In genomic region chr2:101827626-101828025, GRCm38 (mm10) we compare ENCODE assay signal across 10 mouse cellular contexts. TPM values are rescaled to one million over a fixed set of nuclear protein-coding genes. Genes with fewer than 3 reads are reported as not detected.
DNase-seq lines count a peak whose midpoint lies in the region; ATAC-seq lines count a peak whose summit lies in the region.
"Had no signal": no experiment of that assay in that cellular context is flagged by ENCODE, and none has a peak within 500 bp of the region (broad histone marks: within the 10 kb centered on the region; RNA-seq: fewer than 3 reads in every experiment).

No protein-coding gene starts in this region.

- intact Hi-C loops in left cerebral cortex, postnatal 36 days (cut with DNase I) = loop anchor here (5.0 kb wide), 1 partner anchor 120 kb away; no protein-coding TSS in a partner anchor

- H3K27ac ChIP-seq in heart, embryonic 13.5 days (replicated peaks) = peak overlapping the region; percentile 42
- no peak overlapping the region for H3K27ac ChIP-seq in heart, embryonic 12.5 days (ENCODE audit: poor library complexity, severe bottlenecking)
- H3K27ac ChIP-seq in liver, embryonic 16.5 days (ENCODE audit: low read length) = peak overlapping the region; percentile 61; the same call in 1 of the 2 replicates
- H3K27ac ChIP-seq: layer of hippocampus, adult 2 months had no signal

- DNase-seq in adrenal gland, postnatal 14 days = peak; percentile 35
- DNase-seq in kidney, adult 8-10 months = peak; percentile 89 to 92
- no peak for DNase-seq in left cerebral cortex, postnatal 36 days (ENCODE audit: low spot score in 2 of 2)
- no peak for DNase-seq in cerebellum, adult 11 months
- DNase-seq: gastrocnemius, postnatal 10 days had no signal

- H3K9me3 ChIP-seq in heart, embryonic 13.5 days = no peaks in the 10 kb centered on the region
- H3K9me3 ChIP-seq in heart, embryonic 12.5 days (replicated peaks) = no peaks in the 10 kb centered on the region
- no peaks in the 10 kb centered on the region for H3K9me3 ChIP-seq in liver, embryonic 16.5 days (replicated peaks; ENCODE audit: control insufficient read depth, low read length)

- H3K4me1 ChIP-seq in heart, embryonic 13.5 days = peaks cover 29% of the 10 kb centered on the region
- H3K4me1 ChIP-seq in heart, embryonic 12.5 days (replicated peaks) = peaks cover 21% of the 10 kb centered on the region
- no peaks in the 10 kb centered on the region; the same call in 1 of the 2 replicates for H3K4me1 ChIP-seq in liver, embryonic 16.5 days (ENCODE audit: control insufficient read depth, low read depth, low read length)

- WGBS in heart, embryonic 13.5 days = 13% methylated on average over 5 of the region's 5 CpGs
- 10% methylated on average over 5 of the region's 5 CpGs for WGBS in heart, embryonic 12.5 days
- 14% methylated on average over 5 of the region's 5 CpGs for whole genome bisulfite sequencing in liver, embryonic 16.5 days (ENCODE audit: insufficient replicate concordance)

- no peak overlapping the region for H3K4me3 ChIP-seq in heart, embryonic 13.5 days
- H3K4me3 ChIP-seq in heart, embryonic 12.5 days = no peak overlapping the region
- no peak overlapping the region for H3K4me3 ChIP-seq in liver, embryonic 16.5 days (ENCODE audit: low read depth, low read length)
- H3K4me3 ChIP-seq: layer of hippocampus, adult 2 months had no signal

- H3K27me3 ChIP-seq in heart, embryonic 13.5 days (replicated peaks) = no peaks in the 10 kb centered on the region
- H3K27me3 ChIP-seq in heart, embryonic 12.5 days (replicated peaks) = no peaks in the 10 kb centered on the region
- H3K27me3 ChIP-seq in liver, embryonic 16.5 days (ENCODE audit: control insufficient read depth, insufficient read depth, low read depth, low read length) = no peaks in the 10 kb centered on the region

- no peaks in the 10 kb centered on the region for H3K36me3 ChIP-seq in heart, embryonic 13.5 days
- H3K36me3 ChIP-seq in heart, embryonic 12.5 days = no peaks in the 10 kb centered on the region
- H3K36me3 ChIP-seq in liver, embryonic 16.5 days (ENCODE audit: control insufficient read depth, insufficient read depth) = no peaks in the 10 kb centered on the region

- H3K9ac ChIP-seq in heart, embryonic 13.5 days = no peak overlapping the region
- no peak overlapping the region for H3K9ac ChIP-seq in heart, embryonic 12.5 days
- H3K9ac ChIP-seq in liver, embryonic 16.5 days (ENCODE audit: low read depth, low read length) = no peak overlapping the region

- H3K4me2 ChIP-seq in heart, embryonic 13.5 days = no peak overlapping the region
- no peak overlapping the region for H3K4me2 ChIP-seq in heart, embryonic 12.5 days
- H3K4me2 ChIP-seq in liver, embryonic 16.5 days (ENCODE audit: low read depth, low read length) = peak overlapping the region; percentile 4; the same call in 1 of the 2 replicates

- ATAC-seq in heart, embryonic 13.5 days (ENCODE audit: extremely low read depth, insufficient number of reproducible peaks, low FRiP score, low TSS enrichment) = no peak
- ATAC-seq in heart, embryonic 12.5 days (ENCODE audit: insufficient number of reproducible peaks, low FRiP score) = no peak
- peak; percentile 88 for ATAC-seq in liver, embryonic 16.5 days (ENCODE audit: low read depth)
- ATAC-seq in megakaryocyte progenitor cell, adult 5-6 weeks (replicated peaks; ENCODE audit: poor library complexity) = no peak

RNA-seq across cellular contexts. Expression of gene Prr5l, which starts 55.2 kb away (rescaled TPM):
- 8.9 and 11.1 TPM in 2 replicates for polyA plus RNA-seq in heart, embryonic 13.5 days (2015; fragmentation: Nextera tagmentation; extraction: Ambion mirVana)
- polyA plus RNA-seq in heart, embryonic 12.5 days (2016; fragmentation: Nextera tagmentation; extraction: Ambion mirVana) = 10.0 and 10.3 TPM in 2 replicates
- 3.7 and 5.1 TPM in 2 replicates for total RNA-seq in adrenal gland, postnatal 14 days (2021)
- 5.2 and 5.4 TPM in 2 replicates for polyA plus RNA-seq in liver, embryonic 16.5 days (2015; fragmentation: Nextera tagmentation; extraction: Ambion mirVana)
- 10 to 100 TPM in 1 of 2 experiments, 1 to 10 TPM in 1; 6.3 to 11.6 TPM for total RNA-seq in left cerebral cortex, postnatal 36 days (2021)
- total RNA-seq in megakaryocyte progenitor cell, adult 5-6 weeks (2015) = 0.27 and 0.35 TPM in 2 replicates
- total RNA-seq in megakaryocyte progenitor cell, adult 5-6 weeks (2017) = 0.17 TPM in 1 of 2 replicates, not detected in the other

RNA-seq across cellular contexts. Expression of gene Commd9, which starts 58.4 kb away (rescaled TPM):
- polyA plus RNA-seq in heart, embryonic 13.5 days (2015; fragmentation: Nextera tagmentation; extraction: Ambion mirVana) = 51.3 and 55.9 TPM in 2 replicates
- 50.5 and 50.7 TPM in 2 replicates for polyA plus RNA-seq in heart, embryonic 12.5 days (2016; fragmentation: Nextera tagmentation; extraction: Ambion mirVana)
- total RNA-seq in adrenal gland, postnatal 14 days (2021) = 31.7 and 39.0 TPM in 2 replicates
- 19.9 and 21.7 TPM in 2 replicates for polyA plus RNA-seq in liver, embryonic 16.5 days (2015; fragmentation: Nextera tagmentation; extraction: Ambion mirVana)
- 10 to 100 TPM; 41.4 to 41.9 TPM for total RNA-seq in left cerebral cortex, postnatal 36 days (2021)
- total RNA-seq in megakaryocyte progenitor cell, adult 5-6 weeks (2015) = 11.7 and 17.1 TPM in 2 replicates
- total RNA-seq in megakaryocyte progenitor cell, adult 5-6 weeks (2017) = 39.8 and 52.0 TPM in 2 replicates

Comparison
In these comparisons a context has a peak if more than half of its experiments do, and no peak if none do; other contexts are left out.
1. DNase-seq: peak in adrenal gland, postnatal 14 days (single experiment) and kidney, adult 8-10 months (2 of 2); none in left cerebral cortex, postnatal 36 days (0 of 2) and cerebellum, adult 11 months (single experiment).